Mouse (Mus musculus): ENCODE data around the gene Tnrc6a.
"Not testable (repeated sequence)": the region's sequence is repeated elsewhere in the genome, so short reads cannot be mapped to it uniquely, and the experiment has no call there.

The Tnrc6a gene

GRCm38 (mm10) chr7:123123665-123124298, at the start of gene Tnrc6a:
Gene Tnrc6a (plus strand): TSS chr7:123123885.
- peak; percentile 96 for DNase-seq (ENCODE audit: extremely low read depth, insufficient read length, low spot score)

GRCm38 (mm10) chr7:123082236-123082635, 41.4 kb upstream of the Tnrc6a start:
- peak; percentile 42 for DNase-seq (ENCODE audit: extremely low read depth, insufficient read length, low spot score)

GRCm38 (mm10) chr7:123083441-123084123, 40.1 kb upstream of the Tnrc6a start:
- peak; percentile 65 for DNase-seq (ENCODE audit: extremely low read depth, insufficient read length, low spot score)

DNA sequence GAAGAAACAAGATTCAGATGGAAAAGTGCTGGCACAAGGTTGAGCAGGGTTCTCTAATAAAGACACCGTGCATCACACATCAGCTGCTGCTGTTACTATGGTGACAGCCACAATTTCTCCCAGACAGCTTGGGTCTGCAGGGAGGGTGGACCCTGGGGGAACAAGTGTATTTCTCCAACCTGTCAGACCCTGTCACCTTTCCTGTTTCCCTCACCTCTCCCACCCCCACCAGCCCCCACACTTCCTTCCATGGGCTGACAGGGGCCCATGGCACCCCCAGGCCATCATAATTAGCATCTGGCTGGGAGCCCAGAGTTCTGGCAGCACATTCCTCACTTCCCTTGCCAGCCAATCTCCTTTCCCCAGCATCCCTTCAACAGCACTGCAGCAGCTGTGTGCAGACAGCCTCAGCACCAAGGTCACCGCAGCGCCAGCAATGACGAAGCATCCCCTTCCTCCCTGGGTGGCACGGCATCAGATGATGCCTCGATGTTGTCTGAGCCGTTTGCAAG, 39.4 kb upstream of the Tnrc6a start:
- peak; percentile 75 for DNase-seq (ENCODE audit: extremely low read depth, insufficient read length, low spot score)

GRCm38 (mm10) chr7:123084708-123085107, 39.0 kb upstream of the Tnrc6a start:
- no peak for DNase-seq (ENCODE audit: extremely low read depth, insufficient read length, low spot score)

- no peak for DNase-seq (ENCODE audit: extremely low read depth, insufficient read length, low spot score)
Measured at GRCm38 (mm10) chr7:123088920-123089319, 34.8 kb upstream of the Tnrc6a start.

DNA sequence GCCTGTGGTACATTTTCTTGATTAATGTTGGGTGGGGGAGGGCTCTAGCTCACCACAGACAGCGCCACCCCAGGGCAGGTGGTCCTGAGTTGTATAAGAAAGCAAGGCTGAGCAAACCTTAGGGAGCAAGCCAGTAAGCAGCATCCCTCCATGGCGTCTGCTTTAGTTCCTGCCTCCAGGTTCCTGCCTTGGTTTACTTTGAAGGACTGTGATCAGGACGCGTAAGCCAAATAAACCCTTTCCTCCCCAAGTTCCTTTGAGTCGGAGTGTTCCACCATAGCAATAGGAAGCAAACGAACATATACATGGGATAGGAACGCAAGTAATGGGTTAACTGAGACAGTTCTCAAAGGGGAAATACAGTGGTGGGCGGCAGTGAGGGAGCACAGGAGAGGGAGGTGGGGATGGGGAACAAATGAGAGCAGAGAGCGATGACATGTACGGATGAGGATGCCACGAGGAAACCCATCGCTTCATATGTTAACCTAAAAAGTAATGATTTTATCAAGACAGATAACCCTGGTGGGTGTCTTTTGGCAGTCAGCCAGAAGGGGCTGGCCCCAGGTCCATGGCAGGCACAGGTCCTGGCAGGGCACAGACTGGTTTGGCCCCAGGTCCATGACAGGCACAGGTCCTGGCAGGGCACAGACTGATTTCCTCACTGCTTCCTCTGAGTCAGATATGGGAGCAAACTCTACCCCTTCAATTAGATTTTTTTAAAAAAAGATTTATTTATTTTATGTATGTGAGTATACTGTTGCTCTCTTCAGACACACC, 27.2 kb upstream of the Tnrc6a start:
- DNase-seq (ENCODE audit: extremely low read depth, insufficient read length, low spot score): no peak

- DNase-seq (ENCODE audit: extremely low read depth, insufficient read length, low spot score): peak; percentile 68
Measured at GRCm38 (mm10) chr7:123097891-123098750, 25.6 kb upstream of the Tnrc6a start.

- DNase-seq (ENCODE audit: extremely low read depth, insufficient read length, low spot score): no peak
Measured at GRCm38 (mm10) chr7:123101295-123101694, 22.4 kb upstream of the Tnrc6a start.

DNA sequence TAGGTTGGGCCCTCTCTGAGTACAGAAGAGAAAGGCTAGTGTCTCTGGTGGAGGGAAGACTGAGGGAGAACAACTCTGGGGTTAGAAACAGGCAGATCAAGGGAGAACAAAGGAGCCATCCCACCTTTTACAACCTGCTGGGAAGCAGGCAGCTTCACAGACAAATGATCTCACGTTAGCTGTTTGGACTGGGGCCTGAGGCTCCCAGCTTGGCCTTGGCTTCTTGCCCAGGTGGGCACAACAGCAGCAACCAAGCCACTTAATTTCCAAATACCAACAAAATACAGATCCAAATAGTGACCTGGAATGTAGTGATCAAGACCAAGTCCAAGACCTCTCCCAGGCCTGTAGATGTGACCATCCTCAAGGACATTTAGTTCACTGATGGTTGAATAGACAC, 18.3 kb upstream of the Tnrc6a start:
- not testable (repeated sequence) for DNase-seq (ENCODE audit: extremely low read depth, insufficient read length, low spot score)

DNA sequence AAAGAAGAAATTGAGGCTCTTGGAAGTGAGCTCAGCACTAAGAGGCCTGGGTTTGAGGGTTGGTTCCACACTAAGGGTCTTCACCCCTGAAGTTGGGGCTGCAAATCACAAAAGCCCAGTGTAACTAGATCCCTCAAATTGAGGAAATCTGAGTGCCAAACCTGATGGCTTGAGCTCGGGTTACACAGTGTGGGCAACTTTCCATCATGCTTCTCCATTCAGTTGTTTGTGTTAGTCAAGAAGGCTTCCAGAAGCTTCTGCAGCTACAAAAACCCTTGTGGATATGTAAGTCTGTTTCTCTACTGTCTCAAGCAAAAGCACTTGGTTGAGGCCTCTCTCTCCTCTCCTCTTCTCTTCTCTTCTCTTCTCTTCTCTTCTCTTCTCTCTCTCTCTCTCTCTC, 17.8 kb upstream of the Tnrc6a start:
- DNase-seq (ENCODE audit: extremely low read depth, insufficient read length, low spot score): no peak

- DNase-seq (ENCODE audit: extremely low read depth, insufficient read length, low spot score): no peak
Measured at GRCm38 (mm10) chr7:123106326-123106725, 17.4 kb upstream of the Tnrc6a start.

DNA sequence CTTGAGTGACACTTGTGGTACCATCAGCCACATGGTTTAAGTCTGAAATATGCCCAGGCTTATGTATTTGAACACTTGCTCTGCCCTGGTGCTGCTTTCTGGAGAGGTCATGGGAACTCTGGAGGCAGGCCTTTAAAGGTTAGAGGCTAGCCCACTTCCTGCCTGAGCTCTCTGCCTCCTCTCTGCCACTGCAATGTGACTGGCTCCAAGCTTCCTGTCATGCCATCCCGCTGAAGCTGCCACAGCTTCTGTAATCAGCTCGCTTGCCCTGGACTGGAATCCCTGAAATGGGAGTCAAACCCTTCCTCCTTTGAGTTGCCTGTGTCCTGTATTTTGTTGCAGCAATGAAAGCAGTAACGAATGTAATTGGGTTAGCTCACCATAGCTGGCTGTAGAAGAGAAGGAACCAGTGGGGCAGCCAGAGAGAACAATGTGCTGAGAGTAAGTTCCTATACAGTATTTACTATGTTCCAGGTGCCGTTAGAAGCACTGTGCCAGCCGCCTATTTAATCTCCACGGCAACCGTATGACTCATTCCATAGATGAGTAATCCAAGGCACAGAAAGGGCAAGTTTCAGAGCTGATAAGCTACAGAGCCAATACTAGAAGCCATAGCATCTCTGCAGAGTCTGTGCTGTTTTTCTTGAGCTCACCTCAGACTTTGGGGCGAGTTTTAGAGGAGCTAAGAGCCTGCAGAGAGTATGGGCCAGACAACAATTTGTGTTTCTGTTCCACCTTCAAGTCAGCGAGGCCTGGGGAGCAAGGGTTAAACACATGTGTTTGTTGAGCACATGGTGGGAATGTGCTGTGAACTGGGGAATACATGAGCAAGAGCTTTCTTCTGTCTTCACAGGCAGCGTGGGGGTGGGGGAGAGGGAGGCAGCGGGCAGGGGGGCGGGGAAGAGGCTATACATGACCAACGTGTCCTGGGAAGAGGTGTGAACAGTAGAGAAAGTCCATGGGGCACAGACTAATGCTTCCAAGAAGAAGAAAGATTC, 15.3 kb upstream of the Tnrc6a start:
- DNase-seq (ENCODE audit: extremely low read depth, insufficient read length, low spot score): peak; percentile 42

DNA sequence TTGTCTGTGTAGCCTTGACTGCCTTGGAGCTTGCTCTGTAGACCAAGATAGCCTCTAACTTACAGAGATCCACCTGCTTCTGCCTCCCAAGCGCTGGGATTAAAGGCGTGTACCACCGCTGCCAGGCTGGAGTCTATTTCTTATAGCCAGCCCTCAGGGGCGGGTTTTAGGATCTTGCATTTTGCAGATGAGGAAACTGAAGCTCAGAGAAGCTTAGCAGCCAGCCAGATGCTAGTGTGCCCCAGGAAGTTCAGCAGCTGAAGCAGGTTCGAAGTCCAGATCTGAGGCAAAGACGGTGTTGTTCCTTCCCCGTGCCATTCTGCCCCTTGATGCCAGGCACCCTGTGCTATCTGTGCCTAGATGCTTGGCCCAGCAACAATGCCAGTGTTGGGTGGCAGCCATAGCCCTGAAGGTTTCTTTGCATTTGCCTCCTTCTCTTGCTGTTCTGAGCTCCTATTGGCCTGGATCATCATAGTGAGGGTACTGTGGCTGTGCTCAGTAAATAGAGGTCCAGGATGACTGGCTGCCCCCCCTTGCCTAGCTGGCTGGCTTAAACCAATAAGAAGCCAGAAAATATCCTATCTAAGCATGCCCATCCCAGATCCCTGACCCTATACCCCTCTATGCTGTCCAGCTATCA, 14.2 kb upstream of the Tnrc6a start:
- DNase-seq (ENCODE audit: extremely low read depth, insufficient read length, low spot score): no peak

DNA sequence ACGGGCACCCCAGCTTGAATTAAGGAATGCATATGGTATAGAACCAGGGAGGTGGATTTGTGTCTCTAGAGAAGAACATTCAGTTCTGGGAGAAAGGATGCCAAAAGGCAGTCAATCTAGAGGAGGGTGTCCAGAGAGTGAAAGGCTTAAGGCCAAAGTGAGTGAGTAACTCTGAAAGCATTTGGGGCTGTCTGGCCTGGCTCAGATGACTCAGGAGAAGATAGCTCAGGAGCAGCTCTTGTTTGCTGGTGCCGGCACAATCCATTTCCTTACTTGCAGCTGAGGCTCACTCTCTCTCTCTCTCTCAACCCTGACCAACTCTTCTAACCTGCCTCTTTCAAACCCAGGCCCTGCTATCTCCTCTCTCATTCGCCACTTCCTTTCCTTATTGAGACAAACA, 13.6 kb upstream of the Tnrc6a start:
- DNase-seq (ENCODE audit: extremely low read depth, insufficient read length, low spot score): peak; percentile 74

DNA sequence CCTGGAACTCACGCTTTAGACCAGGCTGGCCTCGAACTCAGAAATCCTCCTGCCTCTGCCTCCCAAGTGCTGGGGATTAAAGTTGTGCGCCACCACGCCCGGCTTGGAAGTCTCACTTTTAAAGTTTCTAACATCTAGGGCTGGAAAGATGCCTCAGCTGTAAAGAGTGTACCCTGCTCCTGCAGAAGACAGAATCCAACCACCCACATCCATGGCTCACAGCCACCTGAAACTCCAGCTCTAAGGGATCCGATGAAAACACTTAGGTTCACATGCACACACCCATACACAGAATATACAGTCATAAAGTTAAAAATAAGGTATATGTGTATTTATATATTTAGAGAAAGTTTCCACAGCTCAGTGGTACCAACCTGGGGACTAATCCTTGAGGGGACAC, 10.1 kb upstream of the Tnrc6a start:
- DNase-seq (ENCODE audit: extremely low read depth, insufficient read length, low spot score): no peak

GRCm38 (mm10) chr7:123116799-123117198, 6.9 kb upstream of the Tnrc6a start:
- no peak for DNase-seq (ENCODE audit: extremely low read depth, insufficient read length, low spot score)

DNA sequence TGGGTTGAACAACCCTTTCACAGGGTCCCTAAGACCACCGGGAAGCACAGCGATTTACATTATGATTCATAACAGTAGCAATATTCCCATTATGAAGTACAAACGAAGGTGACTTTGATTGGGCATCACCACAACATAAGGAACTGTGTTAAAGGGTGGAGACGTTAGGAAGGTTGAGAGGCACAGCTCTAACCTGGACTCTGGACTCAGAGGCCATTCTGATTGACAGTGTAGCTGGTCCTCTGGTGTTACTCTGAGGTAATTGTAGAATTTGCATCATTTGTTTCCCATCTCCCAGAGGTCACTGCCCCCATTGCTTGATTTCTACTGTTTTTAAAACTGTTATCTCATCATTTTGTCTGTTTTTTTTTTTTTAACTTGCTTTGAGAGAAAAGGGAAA, 6.5 kb upstream of the Tnrc6a start:
- DNase-seq (ENCODE audit: extremely low read depth, insufficient read length, low spot score): no peak

- no peak for DNase-seq (ENCODE audit: extremely low read depth, insufficient read length, low spot score)
Measured at GRCm38 (mm10) chr7:123120516-123120915, 3.2 kb upstream of the Tnrc6a start.
